Mouse (Mus musculus) cerebellum, adult 2 months (tissue): Measurements from ENCODE around the gene Obox2. TPM values are rescaled to one million over a fixed set of nuclear protein-coding genes. Genes with fewer than 3 reads are reported as not detected.
"Not testable (repeated sequence)": the region's sequence is repeated elsewhere in the genome, so short reads cannot be mapped to it uniquely, and the experiment has no call there.

Experiments
- DNase-seq, 2 experiments: peaks; one replicate each; pipeline ENCODE4 v3.0.0; 2021
- H3K27ac ChIP-seq: fragments of 200-500 bp; 2 replicates; pipeline ENCODE4 v1.5.1; 2012; ENCODE audit warnings: low read length, control low read depth, inconsistent platforms; ENCODE audit not compliant: insufficient read depth
- H3K27me3 ChIP-seq: fragments of 200-500 bp; 2 replicates; pipeline ENCODE4 v1.6.1; 2012; ENCODE audit warnings: inconsistent platforms, mild to moderate bottlenecking, low read length, moderate library complexity; ENCODE audit not compliant: control insufficient read depth, insufficient read depth
- H3K4me1 ChIP-seq: fragments of 200-500 bp; 2 replicates; pipeline ENCODE4 v1.6.1; 2011; ENCODE audit warnings: low read length; ENCODE audit not compliant: control insufficient read depth, insufficient read depth
- H3K4me3 ChIP-seq: fragments of 200-500 bp; replicated peaks from 2 replicates; pipeline ENCODE3; 2011; ENCODE audit warnings: mild to moderate bottlenecking, low read depth, low read length, control low read depth; ENCODE audit not compliant: insufficient read depth
- whole genome bisulfite sequencing: fragments of 180-500 bp; shearing (Covaris S2); methylation state at CpG from one replicate; pipeline ENCODE4 v1.1.7; 2018; 5-methylcytosine and 5-hydroxymethylcytosine counted together
- polyA plus RNA-seq: library from polyadenylated mRNA; depleted of rRNA; stranded (reverse); fragments of >200 nt; gene quantifications from 2 replicates; pipeline ENCODE4 v1.2.3, GENCODE M21; 2012; rRNA removed

Obox2 gene
- polyA plus RNA-seq = not detected in 2 replicates

GRCm38 (mm10) chr7:15388421-15388998, at the start of gene Obox2, which contains the start of gene Obox1:
TSS of gene Obox2 (plus strand) at chr7:15388721.
TSS of gene Obox1 (plus strand) at chr7:15388948.
- H3K27ac ChIP-seq, DNase-seq, H3K27me3 ChIP-seq, H3K4me3 ChIP-seq, H3K4me1 ChIP-seq: not testable (repeated sequence)
- no CpG with 5 or more reads among the region's 2 CpGs for WGBS

GRCm38 (mm10) chr7:15399147-15399874, 10.8 kb downstream of the Obox2 start:
- not testable (repeated sequence) for DNase-seq, H3K4me1 ChIP-seq, H3K27me3 ChIP-seq, H3K27ac ChIP-seq, H3K4me3 ChIP-seq
- 57% methylated on average over 3 of the region's 3 CpGs for WGBS

GRCm38 (mm10) chr7:15406816-15407215, 18.3 kb downstream of the Obox2 start:
- not testable (repeated sequence) for H3K4me3 ChIP-seq, H3K27me3 ChIP-seq, DNase-seq, H3K27ac ChIP-seq, H3K4me1 ChIP-seq
- WGBS = 86% methylated on average over 10 of the region's 10 CpGs

- WGBS = 78% methylated on average over 9 of the region's 9 CpGs
- H3K27ac ChIP-seq, H3K4me1 ChIP-seq, H3K27me3 ChIP-seq, H3K4me3 ChIP-seq, DNase-seq: not testable (repeated sequence)
These were observed 29.5 kb downstream of the Obox2 start for GRCm38 (mm10) chr7:15418046-15418445.

GRCm38 (mm10) chr7:15425537-15425936, 37.0 kb downstream of the Obox2 start:
- not testable (repeated sequence) for H3K27me3 ChIP-seq, DNase-seq, H3K27ac ChIP-seq, H3K4me1 ChIP-seq, H3K4me3 ChIP-seq
- WGBS = 79% methylated on average over 4 of the region's 4 CpGs

Other genes starting within 250 kb of the Obox2 start
- not detected in 2 replicates for gene Obox1, start 227 bp downstream of the Obox2 start, polyA plus RNA-seq